Mouse (Mus musculus): ENCODE measurements around the gene Ttyh3. TPM values are rescaled to one million over a fixed set of nuclear protein-coding genes. Genes with fewer than 3 reads are reported as not detected.

Ttyh3 gene
- polyA plus RNA-seq, 1 experiment, result 72.5 TPM

- H3K27ac ChIP-seq (ENCODE audit: insufficient read depth, low read depth, low read length), result peak overlapping the region; percentile 75
- no peaks in the 10 kb centered on the region for H3K27me3 ChIP-seq (ENCODE audit: control insufficient read depth, insufficient read depth, low read length)
- no peaks in the 10 kb centered on the region for H3K36me3 ChIP-seq (ENCODE audit: control insufficient read depth, insufficient read depth, low read length)
- TF ChIP-seq CTCF (IDR thresholded peaks at IDR 0.05; ENCODE audit: extremely low read depth, insufficient read length, insufficient replicate concordance, low read depth, low read length) (no peak), POLR2A (IDR thresholded peaks at IDR 0.05; ENCODE audit: low read depth, low read length) (no peak)
- H3K4me1 ChIP-seq (ENCODE audit: control insufficient read depth, insufficient read depth, insufficient read length, low read length), result peaks cover 6% of the 10 kb centered on the region; the same call in 1 of the 2 replicates
- 23% methylated on average over 3 of the region's 3 CpGs for WGBS
- peak overlapping the region; percentile 23 for H3K4me3 ChIP-seq (ENCODE audit: low read depth, low read length)
Measured at GRCm38 (mm10) chr5:140596426-140596825, 52.4 kb downstream of the Ttyh3 start.

DNA sequence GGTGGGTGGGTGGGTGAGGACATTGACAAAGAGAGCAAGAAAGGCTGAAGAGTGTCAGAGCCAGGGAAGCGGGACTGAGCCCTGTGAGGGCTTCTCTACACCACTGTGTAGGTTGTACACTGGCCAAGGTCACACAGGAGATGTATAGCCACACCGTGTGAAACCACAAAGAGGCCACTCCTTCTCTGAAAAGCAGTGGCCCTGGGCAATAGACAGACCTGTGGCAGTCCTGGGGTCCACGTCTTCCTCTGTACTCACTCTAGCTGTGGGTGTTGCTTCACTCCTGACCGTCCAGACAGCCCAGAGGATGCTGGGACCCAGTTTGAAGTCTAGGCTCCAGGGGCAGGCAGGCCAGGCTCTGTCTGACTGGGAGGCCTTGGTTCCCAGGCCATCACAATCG lies 54.0 kb downstream of the Ttyh3 start:
- no peak overlapping the region for H3K4me3 ChIP-seq (ENCODE audit: low read depth, low read length)
- no peak for TF ChIP-seq POLR2A (IDR thresholded peaks at IDR 0.05; ENCODE audit: low read depth, low read length)
- no peak for TF ChIP-seq CTCF (IDR thresholded peaks at IDR 0.05; ENCODE audit: extremely low read depth, insufficient read length, insufficient replicate concordance, low read depth, low read length)
- no peaks in the 10 kb centered on the region for H3K36me3 ChIP-seq (ENCODE audit: control insufficient read depth, insufficient read depth, low read length)
- no peak overlapping the region for H3K27ac ChIP-seq (ENCODE audit: insufficient read depth, low read depth, low read length)
- WGBS, result 77% methylated on average over 5 of the region's 5 CpGs
- H3K4me1 ChIP-seq (ENCODE audit: control insufficient read depth, insufficient read depth, insufficient read length, low read length), result peaks cover 6% of the 10 kb centered on the region; the same call in 1 of the 2 replicates
- no peaks in the 10 kb centered on the region for H3K27me3 ChIP-seq (ENCODE audit: control insufficient read depth, insufficient read depth, low read length)

DNA sequence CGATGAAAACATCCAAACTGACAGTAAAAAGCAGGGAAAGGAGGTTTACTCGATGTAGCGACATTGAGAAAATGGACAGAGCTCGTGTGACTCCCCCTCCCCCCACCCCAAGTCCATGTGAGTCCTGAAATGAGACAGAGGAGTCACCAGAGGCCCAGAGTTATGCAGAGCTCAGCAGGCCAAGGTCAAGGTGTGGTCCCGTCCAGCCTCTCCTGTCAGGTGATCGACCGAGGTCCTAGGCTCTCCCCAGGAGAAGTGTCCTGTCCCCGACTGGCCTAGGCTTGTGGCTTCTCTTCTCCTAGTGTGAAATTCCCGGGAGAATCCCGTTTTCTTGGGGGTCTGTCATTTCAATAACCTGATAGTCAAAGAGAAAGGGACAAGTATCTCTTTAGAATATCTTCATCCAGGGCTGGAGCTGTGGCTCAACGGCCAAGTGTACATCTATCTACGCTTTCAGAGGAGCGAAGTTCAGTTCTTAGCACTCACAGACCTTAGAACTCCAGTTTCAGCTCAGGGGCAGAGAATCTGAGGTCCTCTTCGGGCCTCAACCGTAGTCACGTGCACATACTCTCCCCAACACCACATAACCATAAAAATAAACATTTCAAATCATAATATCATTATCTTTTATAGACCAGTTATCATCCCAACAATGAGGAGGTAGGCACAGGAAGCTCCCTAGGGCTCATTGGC lies 59.6 kb downstream of the Ttyh3 start:
- H3K27me3 ChIP-seq (ENCODE audit: control insufficient read depth, insufficient read depth, low read length), result no peaks in the 10 kb centered on the region
- H3K4me1 ChIP-seq (ENCODE audit: control insufficient read depth, insufficient read depth, insufficient read length, low read length), result no peaks in the 10 kb centered on the region
- TF ChIP-seq CTCF (IDR thresholded peaks at IDR 0.05; ENCODE audit: extremely low read depth, insufficient read length, insufficient replicate concordance, low read depth, low read length) (no peak), POLR2A (IDR thresholded peaks at IDR 0.05; ENCODE audit: low read depth, low read length) (no peak)
- H3K36me3 ChIP-seq (ENCODE audit: control insufficient read depth, insufficient read depth, low read length), result no peaks in the 10 kb centered on the region
- H3K4me3 ChIP-seq (ENCODE audit: low read depth, low read length), result no peak overlapping the region
- no peak overlapping the region for H3K27ac ChIP-seq (ENCODE audit: insufficient read depth, low read depth, low read length)
- WGBS, result 65% methylated on average over 16 of the region's 16 CpGs

DNA sequence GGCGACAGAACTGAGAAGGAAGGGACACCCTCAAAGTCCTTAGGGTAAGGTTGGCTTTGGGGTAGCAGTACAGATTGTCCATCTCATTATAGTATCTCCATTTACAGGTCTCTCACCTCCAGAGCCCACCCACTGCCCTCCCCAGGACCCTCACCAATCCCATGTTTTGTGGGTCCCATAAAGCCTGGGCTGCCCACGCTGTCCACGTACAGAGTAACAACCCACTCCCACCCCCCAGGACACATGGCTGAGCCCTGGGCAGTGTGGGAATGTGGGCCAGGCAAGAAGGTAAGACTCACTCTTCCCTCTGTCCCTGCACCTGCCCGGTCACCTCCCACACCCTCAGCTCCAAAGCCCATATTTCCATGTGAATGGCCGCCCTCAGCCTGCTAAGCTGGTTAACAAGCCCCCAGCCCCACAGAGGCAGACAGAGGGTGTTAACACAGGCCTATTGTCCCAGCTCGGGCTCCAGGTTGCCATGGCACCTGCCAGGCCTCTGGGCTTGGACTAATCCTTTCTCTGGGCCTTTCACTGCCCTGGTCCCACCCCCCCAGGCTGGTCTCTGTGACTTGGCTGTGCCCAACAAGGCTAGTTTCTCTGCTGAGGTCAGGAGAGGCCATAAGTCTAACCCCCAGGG lies 65.0 kb downstream of the Ttyh3 start:
- H3K27me3 ChIP-seq (ENCODE audit: control insufficient read depth, insufficient read depth, low read length), result no peaks in the 10 kb centered on the region
- no peak overlapping the region for H3K27ac ChIP-seq (ENCODE audit: insufficient read depth, low read depth, low read length)
- H3K4me1 ChIP-seq (ENCODE audit: control insufficient read depth, insufficient read depth, insufficient read length, low read length), result no peaks in the 10 kb centered on the region
- H3K36me3 ChIP-seq (ENCODE audit: control insufficient read depth, insufficient read depth, low read length), result no peaks in the 10 kb centered on the region
- TF ChIP-seq POLR2A (IDR thresholded peaks at IDR 0.05; ENCODE audit: low read depth, low read length) (no peak), CTCF (IDR thresholded peaks at IDR 0.05; ENCODE audit: extremely low read depth, insufficient read length, insufficient replicate concordance, low read depth, low read length) (no peak)
- 89% methylated on average over 6 of the region's 6 CpGs for WGBS
- H3K4me3 ChIP-seq (ENCODE audit: low read depth, low read length), result no peak overlapping the region

DNA sequence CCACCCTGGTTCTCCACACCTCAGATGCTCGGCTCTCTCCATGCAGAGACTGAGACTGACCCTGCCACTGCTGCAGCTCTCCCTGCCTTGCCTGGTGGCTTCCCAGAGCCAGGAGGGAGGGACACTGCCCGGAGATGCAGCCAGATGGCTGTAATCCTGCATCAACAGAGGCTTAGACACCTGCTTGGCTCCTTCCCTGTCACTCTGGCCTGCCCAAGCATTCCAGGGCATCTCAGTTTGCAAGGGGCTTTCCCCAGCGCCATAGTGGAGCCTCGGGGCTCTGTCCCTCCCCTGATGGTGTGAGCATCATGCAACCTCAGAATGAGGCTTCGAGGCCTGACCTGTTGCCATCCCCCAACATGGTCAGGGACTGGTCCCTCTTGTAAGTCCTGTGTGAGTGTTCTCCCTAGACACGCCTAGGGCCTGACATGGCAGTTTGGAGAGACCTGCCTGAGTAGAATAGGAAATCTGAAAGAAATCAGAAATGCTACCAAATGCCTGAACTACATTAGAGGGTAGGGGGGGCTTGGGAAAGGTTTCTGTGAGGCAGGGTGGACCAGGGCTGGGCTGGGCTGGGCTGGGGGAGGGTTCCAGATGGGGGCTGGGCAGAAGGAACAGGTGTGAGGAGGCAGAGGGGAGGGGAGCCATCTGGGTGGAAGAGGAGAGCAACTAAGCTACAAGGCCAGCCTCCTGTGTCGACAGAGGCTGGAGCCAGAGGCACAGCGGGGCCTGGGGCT lies 65.7 kb downstream of the Ttyh3 start:
- H3K27me3 ChIP-seq (ENCODE audit: control insufficient read depth, insufficient read depth, low read length), result no peaks in the 10 kb centered on the region
- TF ChIP-seq POLR2A (IDR thresholded peaks at IDR 0.05; ENCODE audit: low read depth, low read length) (no peak), CTCF (IDR thresholded peaks at IDR 0.05; ENCODE audit: extremely low read depth, insufficient read length, insufficient replicate concordance, low read depth, low read length) (no peak)
- 64% methylated on average over 8 of the region's 8 CpGs for WGBS
- no peak overlapping the region for H3K27ac ChIP-seq (ENCODE audit: insufficient read depth, low read depth, low read length)
- no peaks in the 10 kb centered on the region for H3K4me1 ChIP-seq (ENCODE audit: control insufficient read depth, insufficient read depth, insufficient read length, low read length)
- H3K4me3 ChIP-seq (ENCODE audit: low read depth, low read length), result no peak overlapping the region
- no peaks in the 10 kb centered on the region for H3K36me3 ChIP-seq (ENCODE audit: control insufficient read depth, insufficient read depth, low read length)

- H3K27me3 ChIP-seq (ENCODE audit: control insufficient read depth, insufficient read depth, low read length), result no peaks in the 10 kb centered on the region
- TF ChIP-seq POLR2A (IDR thresholded peaks at IDR 0.05; ENCODE audit: low read depth, low read length) (no peak), CTCF (IDR thresholded peaks at IDR 0.05; ENCODE audit: extremely low read depth, insufficient read length, insufficient replicate concordance, low read depth, low read length) (no peak)
- H3K36me3 ChIP-seq (ENCODE audit: control insufficient read depth, insufficient read depth, low read length), result no peaks in the 10 kb centered on the region
- no peak overlapping the region for H3K4me3 ChIP-seq (ENCODE audit: low read depth, low read length)
- H3K27ac ChIP-seq (ENCODE audit: insufficient read depth, low read depth, low read length), result no peak overlapping the region
- no peaks in the 10 kb centered on the region for H3K4me1 ChIP-seq (ENCODE audit: control insufficient read depth, insufficient read depth, insufficient read length, low read length)
- WGBS, result 34% methylated on average over 5 of the region's 5 CpGs
Measured at GRCm38 (mm10) chr5:140581569-140581968, 67.3 kb downstream of the Ttyh3 start.

DNA sequence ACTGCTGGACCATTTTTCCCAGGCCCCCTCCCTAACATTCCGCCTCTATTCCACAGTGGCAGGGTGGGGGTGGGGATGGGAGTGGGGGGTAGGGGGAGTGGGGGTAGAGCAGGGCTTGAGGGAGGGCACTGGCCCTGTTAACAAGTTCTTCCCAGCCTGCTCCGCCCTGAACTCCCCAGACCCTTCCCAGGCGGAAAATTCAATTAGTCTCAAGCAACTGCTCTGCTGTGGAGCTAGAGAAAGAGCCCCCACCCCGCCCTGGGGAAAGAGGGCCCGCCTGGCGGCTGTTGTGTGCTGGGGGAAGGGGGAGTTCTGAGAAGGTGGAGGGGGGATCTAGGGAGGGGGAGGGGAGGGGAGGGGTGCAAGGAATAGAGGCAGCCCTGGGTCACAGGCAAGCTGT lies 69.1 kb downstream of the Ttyh3 start:
- Histone ChIP-seq H3K4me1 (ENCODE audit: control insufficient read depth, insufficient read depth, insufficient read length, low read length) (peaks cover 4% of the 10 kb centered on the region; the same call in 1 of the 2 replicates), H3K4me3 (ENCODE audit: low read depth, low read length) (no peak overlapping the region), H3K36me3 (ENCODE audit: control insufficient read depth, insufficient read depth, low read length) (no peaks in the 10 kb centered on the region), H3K27ac (ENCODE audit: insufficient read depth, low read depth, low read length) (no peak overlapping the region), H3K27me3 (ENCODE audit: control insufficient read depth, insufficient read depth, low read length) (no peaks in the 10 kb centered on the region)
- TF ChIP-seq POLR2A (IDR thresholded peaks at IDR 0.05; ENCODE audit: low read depth, low read length) (no peak), CTCF (IDR thresholded peaks at IDR 0.05; ENCODE audit: extremely low read depth, insufficient read length, insufficient replicate concordance, low read depth, low read length) (no peak)
- WGBS, result 72% methylated on average over 6 of the region's 6 CpGs

Measured in small intestine, adult 2 months (tissue).